Comparison of ENCODE assay signal across 8 mouse cellular contexts in the genomic region with DNA sequence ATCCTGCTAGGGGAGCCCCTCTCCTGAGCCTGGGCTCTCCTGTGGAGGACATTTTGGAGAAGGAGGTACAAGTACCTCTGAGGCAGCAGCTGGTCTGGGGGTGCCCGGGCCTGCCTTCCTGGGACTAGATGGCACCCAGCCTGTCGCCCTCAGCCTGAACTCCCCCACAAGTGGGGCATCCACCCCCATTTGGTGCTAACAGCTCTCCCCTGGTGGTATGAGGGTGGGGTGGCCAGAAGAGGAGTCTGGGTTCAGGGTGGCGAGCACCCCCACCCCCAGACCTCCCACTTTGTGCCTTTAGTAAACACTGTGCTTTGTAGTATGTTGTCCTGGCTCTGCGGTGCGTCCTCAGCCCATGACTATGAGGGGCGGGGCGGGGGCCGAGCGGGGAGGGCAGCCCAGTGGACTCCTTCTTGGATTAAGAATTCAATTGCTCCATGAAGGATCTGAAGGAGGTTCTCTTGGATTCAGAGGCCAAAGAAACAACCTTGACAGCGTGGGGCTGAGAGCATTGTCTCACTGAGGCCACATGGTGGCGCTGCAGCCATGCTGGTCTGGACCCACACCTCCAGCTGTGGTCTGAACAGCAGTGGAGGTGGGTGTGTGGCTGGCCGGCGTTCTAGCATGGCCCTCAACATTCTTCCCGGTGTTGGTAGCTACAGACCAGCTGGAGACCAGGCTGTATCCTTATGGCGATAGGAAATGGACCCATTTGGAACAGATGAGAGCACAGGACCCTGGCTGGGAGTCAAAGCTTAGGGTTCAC. TPM values are rescaled to one million over a fixed set of nuclear protein-coding genes. Genes with fewer than 3 reads are reported as not detected.
DNase-seq lines count a peak whose midpoint lies in the region; ATAC-seq and TF ChIP-seq lines count a peak whose summit lies in the region.

No protein-coding gene starts in this region.

- H3K9me3 ChIP-seq in heart, embryonic 10.5 days: no peaks in the 10 kb centered on the region
- H3K9me3 ChIP-seq in kidney, embryonic 14.5 days (ENCODE audit: control insufficient read depth, low read length): no peaks in the 10 kb centered on the region
- no peaks in the 10 kb centered on the region for H3K9me3 ChIP-seq in lung, embryonic 14.5 days (ENCODE audit: low read depth, low read length)

- H3K4me3 ChIP-seq in heart, embryonic 10.5 days: no peak overlapping the region
- H3K4me3 ChIP-seq in kidney, embryonic 14.5 days (ENCODE audit: low read length): no peak overlapping the region
- no peak overlapping the region for H3K4me3 ChIP-seq in lung, embryonic 14.5 days (ENCODE audit: low read depth, low read length)

- H3K9ac ChIP-seq in kidney, embryonic 14.5 days (ENCODE audit: low read depth, low read length): no peak overlapping the region
- no peak overlapping the region; the same call in 1 of the 2 replicates for H3K9ac ChIP-seq in lung, embryonic 14.5 days

- peak; percentile 46 for ATAC-seq in kidney, embryonic 14.5 days (ENCODE audit: low FRiP score, low TSS enrichment)
- ATAC-seq in lung, embryonic 14.5 days (ENCODE audit: insufficient read depth): peak; percentile 77
- peak; percentile 40; the same call in 1 of the 2 replicates for ATAC-seq in neutrophil, adult 5-6 weeks (ENCODE audit: extremely low read depth, insufficient number of reproducible peaks, low FRiP score, poor library complexity, severe bottlenecking)

- H3K27me3 ChIP-seq in heart, embryonic 10.5 days (ENCODE audit: insufficient read depth, poor library complexity, severe bottlenecking): peaks cover 23% of the 10 kb centered on the region; the same call in 1 of the 2 replicates
- no peaks in the 10 kb centered on the region for H3K27me3 ChIP-seq in kidney, embryonic 14.5 days (ENCODE audit: control insufficient read depth, insufficient read depth, low read length)
- no peaks in the 10 kb centered on the region for H3K27me3 ChIP-seq in lung, embryonic 14.5 days (ENCODE audit: insufficient read depth, low read length)

- TF ChIP-seq CTCF in lung, embryonic 14.5 days (IDR thresholded peaks at IDR 0.05; ENCODE audit: low read depth): peak; percentile 98

- H3K36me3 ChIP-seq in heart, embryonic 10.5 days: peaks cover 20% of the 10 kb centered on the region
- no peaks in the 10 kb centered on the region for H3K36me3 ChIP-seq in kidney, embryonic 14.5 days (ENCODE audit: control insufficient read depth, insufficient read depth, low read length)
- no peaks in the 10 kb centered on the region for H3K36me3 ChIP-seq in lung, embryonic 14.5 days (ENCODE audit: insufficient read depth)

- DNase-seq in A20 (ENCODE audit: low read depth, low spot score): peak; percentile 69
- DNase-seq in T-cell, adult 2 months (ENCODE audit: low spot score): peak; percentile 45
- DNase-seq in embryo, embryonic 11.5 days (ENCODE audit: low read depth, low spot score): peak; percentile 82
- peak; percentile 89 for DNase-seq in heart, embryonic 10.5 days (ENCODE audit: low spot score)
- DNase-seq in lung, embryonic 14.5 days: peak; percentile 95
- peak; percentile 75 for DNase-seq in thymus, postnatal 0 days (ENCODE audit: low spot score)

- 26% methylated on average over 15 of the region's 15 CpGs for WGBS in heart, embryonic 10.5 days
- 25% methylated on average over 15 of the region's 15 CpGs for WGBS in kidney, embryonic 14.5 days
- WGBS in lung, embryonic 14.5 days: 16% methylated on average over 15 of the region's 15 CpGs

- peak overlapping the region; percentile 71 for H3K27ac ChIP-seq in heart, embryonic 10.5 days
- H3K27ac ChIP-seq in kidney, embryonic 14.5 days (ENCODE audit: low read depth, low read length): no peak overlapping the region
- H3K27ac ChIP-seq in lung, embryonic 14.5 days (ENCODE audit: low read depth): no peak overlapping the region

- H3K4me1 ChIP-seq in heart, embryonic 10.5 days: peaks cover 58% of the 10 kb centered on the region
- H3K4me1 ChIP-seq in kidney, embryonic 14.5 days (ENCODE audit: control insufficient read depth, insufficient read depth, low read length): peaks cover 22% of the 10 kb centered on the region
- peaks cover 7% of the 10 kb centered on the region for H3K4me1 ChIP-seq in lung, embryonic 14.5 days (ENCODE audit: insufficient read depth)

- no peak overlapping the region for H3K4me2 ChIP-seq in kidney, embryonic 14.5 days (replicated peaks; ENCODE audit: low read depth, low read length)
- H3K4me2 ChIP-seq in lung, embryonic 14.5 days: no peak overlapping the region

RNA-seq across cellular contexts. Expression of a gene that starts 42.2 kb away (rescaled TPM):
- 15.3 and 17.7 TPM in 2 replicates for polyA plus RNA-seq in heart, embryonic 10.5 days (2016; fragmentation: Nextera tagmentation; extraction: Ambion mirVana)
- 15.7 and 26.1 TPM in 2 replicates for polyA plus RNA-seq in kidney, embryonic 14.5 days (2014; fragmentation: Nextera tagmentation; extraction: Ambion mirVana)
- polyA plus RNA-seq in lung, embryonic 14.5 days (2014; fragmentation: Nextera tagmentation; extraction: Ambion mirVana): 38.8 and 43.6 TPM in 2 replicates
- not detected in 2 replicates for total RNA-seq in neutrophil, adult 5-6 weeks (2017)
- 3.5 and 3.7 TPM in 2 replicates for polyA plus RNA-seq in thymus, postnatal 0 days (2015; fragmentation: Nextera tagmentation; extraction: Ambion mirVana)

RNA-seq across cellular contexts. Expression of a gene that starts 55.5 kb away (rescaled TPM):
- polyA plus RNA-seq in heart, embryonic 10.5 days (2016; fragmentation: Nextera tagmentation; extraction: Ambion mirVana): 15.3 and 19.3 TPM in 2 replicates
- 11.7 and 12.0 TPM in 2 replicates for polyA plus RNA-seq in kidney, embryonic 14.5 days (2014; fragmentation: Nextera tagmentation; extraction: Ambion mirVana)
- 7.6 and 9.3 TPM in 2 replicates for polyA plus RNA-seq in lung, embryonic 14.5 days (2014; fragmentation: Nextera tagmentation; extraction: Ambion mirVana)
- 86.0 and 116 TPM in 2 replicates for total RNA-seq in neutrophil, adult 5-6 weeks (2017)
- polyA plus RNA-seq in thymus, postnatal 0 days (2015; fragmentation: Nextera tagmentation; extraction: Ambion mirVana): 4.7 and 5.5 TPM in 2 replicates

Comparison
In these comparisons a context has a peak if more than half of its experiments do, and no peak if none do; other contexts are left out.
1. DNase-seq: peak in every context shown above with its lines; median percentile 95 in lung, embryonic 14.5 days; 89 in heart, embryonic 10.5 days; 82 in embryo, embryonic 11.5 days; 75 in thymus, postnatal 0 days; 69 in A20; 45 in T-cell, adult 2 months.